Mouse (Mus musculus): ENCODE measurements around the gene Extl1. TPM values are rescaled to one million over a fixed set of nuclear protein-coding genes. Genes with fewer than 3 reads are reported as not detected.

The Extl1 gene
- polyA plus RNA-seq, 2 experiments = 0.11 to 0.16 TPM

DNA sequence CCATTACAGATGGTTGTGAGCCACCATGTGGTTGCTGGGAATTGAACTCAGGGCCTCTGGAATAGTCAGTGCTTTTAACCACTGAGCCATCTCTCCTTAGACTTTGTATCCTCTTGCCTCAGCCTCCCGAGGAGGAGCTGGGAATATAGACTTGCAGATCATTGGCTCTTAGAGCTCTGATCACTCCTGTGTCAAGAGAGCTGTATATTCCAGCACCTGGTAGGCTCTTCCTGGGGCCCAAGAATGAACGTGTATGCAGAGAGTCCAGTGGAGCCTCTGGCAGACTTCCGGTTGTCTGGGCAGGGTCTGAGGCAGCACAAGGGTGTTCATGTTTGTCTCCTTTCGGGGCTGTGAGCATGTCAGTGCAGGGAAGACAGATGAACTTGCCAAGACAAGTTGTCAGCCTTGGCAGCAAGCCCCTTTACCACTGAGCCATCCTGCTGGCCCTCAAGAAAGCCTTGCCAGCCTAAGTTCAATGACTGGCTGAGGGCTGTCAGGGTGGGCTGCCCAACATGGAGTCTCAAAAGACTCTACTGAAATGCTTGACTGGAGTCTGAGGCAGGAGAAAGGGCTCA lies 69.5 kb downstream of the Extl1 start:
- Histone ChIP-seq H3K9me3 (ENCODE audit: control insufficient read depth, low read length) (no peaks in the 10 kb centered on the region; the same call in 1 of the 2 replicates), H3K4me1 (replicated peaks; ENCODE audit: control insufficient read depth in 2 of 2, insufficient read depth in 2 of 2, low read length in 1 of 2) (no peaks in the 10 kb centered on the region), H3K9ac (replicated peaks) (no peak overlapping the region), H3K27me3 (ENCODE audit: control insufficient read depth, insufficient read depth, low read length) (no peaks in the 10 kb centered on the region), H3K4me3 (ENCODE audit: insufficient read depth in 1 of 2, low read depth in 2 of 2, low read length in 2 of 2) (no peak overlapping the region), H3K27ac (no peak overlapping the region), H3K36me3 (replicated peaks; ENCODE audit: control insufficient read depth, insufficient read depth, low read depth) (no peaks in the 10 kb centered on the region), H3K4me2 (ENCODE audit: low read depth) (no peak overlapping the region)
- ATAC-seq (ENCODE audit: insufficient read depth) = no peak
- no peak for TF ChIP-seq CTCF (IDR thresholded peaks at IDR 0.05; ENCODE audit: low read depth)
- no peak for TF ChIP-seq EP300 (IDR thresholded peaks at IDR 0.05; ENCODE audit: low read depth)
- DNase-seq (ENCODE audit: low read depth in 3 of 3, low spot score in 3 of 3) = no peak
- WGBS (ENCODE audit: insufficient replicate concordance) = 60% methylated on average over 4 of the region's 4 CpGs

DNA sequence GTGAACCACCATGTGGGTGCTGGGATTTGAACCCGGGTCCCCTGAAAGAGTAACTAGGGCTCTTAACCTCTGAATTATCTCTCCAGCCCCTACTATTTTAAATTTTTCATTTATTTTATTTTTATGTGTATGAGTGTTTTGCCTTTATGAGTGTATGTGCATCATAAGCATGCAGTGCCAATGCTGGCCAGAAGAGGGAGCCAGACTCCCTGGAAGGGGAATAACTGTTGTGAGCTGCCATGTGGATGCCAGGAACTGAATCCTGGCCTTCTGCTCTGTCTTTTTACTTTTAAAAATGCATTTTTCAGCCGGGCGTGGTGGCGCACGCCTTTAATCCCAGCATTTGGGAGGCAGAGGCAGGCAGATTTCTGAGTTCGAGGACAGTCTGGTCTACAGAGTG lies 70.7 kb downstream of the Extl1 start:
- no peak for ATAC-seq (ENCODE audit: insufficient read depth)
- no peak for DNase-seq (ENCODE audit: low read depth in 3 of 3, low spot score in 3 of 3)
- Histone ChIP-seq H3K9me3 (ENCODE audit: control insufficient read depth, low read length) (no peaks in the 10 kb centered on the region; the same call in 1 of the 2 replicates), H3K9ac (replicated peaks) (no peak overlapping the region), H3K4me1 (replicated peaks; ENCODE audit: control insufficient read depth in 2 of 2, insufficient read depth in 2 of 2, low read length in 1 of 2) (no peaks in the 10 kb centered on the region), H3K36me3 (replicated peaks; ENCODE audit: control insufficient read depth, insufficient read depth, low read depth) (no peaks in the 10 kb centered on the region), H3K27ac (no peak overlapping the region), H3K4me2 (ENCODE audit: low read depth) (no peak overlapping the region), H3K4me3 (ENCODE audit: insufficient read depth in 1 of 2, low read depth in 2 of 2, low read length in 2 of 2) (no peak overlapping the region), H3K27me3 (ENCODE audit: control insufficient read depth, insufficient read depth, low read length) (no peaks in the 10 kb centered on the region)
- 84% methylated on average over 6 of the region's 6 CpGs for WGBS (ENCODE audit: insufficient replicate concordance)
- TF ChIP-seq CTCF (IDR thresholded peaks at IDR 0.05; ENCODE audit: low read depth) (peak; percentile 59), EP300 (IDR thresholded peaks at IDR 0.05; ENCODE audit: low read depth) (no peak)

DNA sequence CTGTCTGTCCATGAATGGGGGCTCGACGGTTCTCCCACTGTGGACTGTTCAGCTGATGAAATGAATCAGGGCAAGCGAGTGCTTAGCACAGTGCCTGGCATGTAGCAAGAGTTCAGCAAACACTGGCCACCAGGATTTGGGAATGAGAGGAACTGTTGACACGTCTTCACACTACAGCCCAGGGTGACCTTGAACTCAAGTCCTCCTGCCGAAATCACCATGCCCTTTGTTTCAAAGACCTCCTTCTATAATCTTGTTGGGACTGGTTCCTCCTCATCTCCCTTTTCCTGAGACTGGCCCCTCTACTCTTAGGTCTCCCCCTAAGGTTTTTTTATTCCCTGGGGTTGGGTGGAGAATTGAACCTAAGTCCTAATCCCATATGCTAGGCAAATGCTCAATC lies 71.3 kb downstream of the Extl1 start:
- Histone ChIP-seq H3K9me3 (ENCODE audit: control insufficient read depth, low read length) (no peaks in the 10 kb centered on the region; the same call in 1 of the 2 replicates), H3K9ac (replicated peaks) (no peak overlapping the region), H3K27me3 (ENCODE audit: control insufficient read depth, insufficient read depth, low read length) (no peaks in the 10 kb centered on the region), H3K27ac (no peak overlapping the region), H3K4me1 (replicated peaks; ENCODE audit: control insufficient read depth in 2 of 2, insufficient read depth in 2 of 2, low read length in 1 of 2) (no peaks in the 10 kb centered on the region), H3K36me3 (replicated peaks; ENCODE audit: control insufficient read depth, insufficient read depth, low read depth) (no peaks in the 10 kb centered on the region), H3K4me2 (ENCODE audit: low read depth) (no peak overlapping the region), H3K4me3 (ENCODE audit: insufficient read depth in 1 of 2, low read depth in 2 of 2, low read length in 2 of 2) (no peak overlapping the region)
- TF ChIP-seq EP300 (IDR thresholded peaks at IDR 0.05; ENCODE audit: low read depth) = no peak
- TF ChIP-seq CTCF (IDR thresholded peaks at IDR 0.05; ENCODE audit: low read depth) = no peak
- ATAC-seq (ENCODE audit: insufficient read depth) (no peak), DNase-seq (ENCODE audit: low read depth in 3 of 3, low spot score in 3 of 3) (no peak)
- 63% methylated on average over 5 of the region's 5 CpGs for whole genome bisulfite sequencing (ENCODE audit: insufficient replicate concordance)

- Histone ChIP-seq H3K4me1 (replicated peaks; ENCODE audit: control insufficient read depth in 2 of 2, insufficient read depth in 2 of 2, low read length in 1 of 2) (peaks cover 0 to 2% of the 10 kb centered on the region in 2 experiments; a peak in 1 of 4 replicates), H3K9me3 (ENCODE audit: control insufficient read depth, low read length) (no peaks in the 10 kb centered on the region; the same call in 1 of the 2 replicates), H3K27me3 (ENCODE audit: control insufficient read depth, insufficient read depth, low read length) (no peaks in the 10 kb centered on the region), H3K9ac (replicated peaks) (no peak overlapping the region), H3K4me3 (ENCODE audit: insufficient read depth in 1 of 2, low read depth in 2 of 2, low read length in 2 of 2) (no peak overlapping the region), H3K4me2 (ENCODE audit: low read depth) (no peak overlapping the region), H3K27ac (no peak overlapping the region), H3K36me3 (replicated peaks; ENCODE audit: control insufficient read depth, insufficient read depth, low read depth) (no peaks in the 10 kb centered on the region)
- WGBS (ENCODE audit: insufficient replicate concordance) = 55% methylated on average over 9 of the region's 9 CpGs
- TF ChIP-seq CTCF (IDR thresholded peaks at IDR 0.05; ENCODE audit: low read depth) = no peak
- no peak for TF ChIP-seq EP300 (IDR thresholded peaks at IDR 0.05; ENCODE audit: low read depth)
- ATAC-seq (ENCODE audit: insufficient read depth) (no peak), DNase-seq (ENCODE audit: low read depth in 3 of 3, low spot score in 3 of 3) (no peak)
These were observed 71.9 kb downstream of the Extl1 start for GRCm38 (mm10) chr4:134311784-134312183.

- no peak for ATAC-seq (ENCODE audit: insufficient read depth)
- H3K27me3 ChIP-seq (ENCODE audit: control insufficient read depth, insufficient read depth, low read length) = no peaks in the 10 kb centered on the region
These were observed 73.0 kb downstream of the Extl1 start for GRCm38 (mm10) chr4:134310656-134311055.

More at GRCm38 (mm10) chr4:134310656-134311055, 73.0 kb downstream of the Extl1 start:
- H3K4me3 ChIP-seq (ENCODE audit: insufficient read depth in 1 of 2, low read depth in 2 of 2, low read length in 2 of 2) = no peak overlapping the region
- H3K9ac ChIP-seq (replicated peaks) = no peak overlapping the region
- peaks cover 0 to 2% of the 10 kb centered on the region in 2 experiments; a peak in 1 of 4 replicates for H3K4me1 ChIP-seq (replicated peaks; ENCODE audit: control insufficient read depth in 2 of 2, insufficient read depth in 2 of 2, low read length in 1 of 2)
- no peak for DNase-seq (ENCODE audit: low read depth in 3 of 3, low spot score in 3 of 3)
- no peak for TF ChIP-seq EP300 (IDR thresholded peaks at IDR 0.05; ENCODE audit: low read depth)
- no peak overlapping the region for H3K4me2 ChIP-seq (ENCODE audit: low read depth)
- 79% methylated on average over 9 of the region's 9 CpGs for WGBS (ENCODE audit: insufficient replicate concordance)
- no peak overlapping the region for H3K27ac ChIP-seq
- no peaks in the 10 kb centered on the region; the same call in 1 of the 2 replicates for H3K9me3 ChIP-seq (ENCODE audit: control insufficient read depth, low read length)
- H3K36me3 ChIP-seq (replicated peaks; ENCODE audit: control insufficient read depth, insufficient read depth, low read depth) = no peaks in the 10 kb centered on the region
